Mouse (Mus musculus): Measurements from ENCODE around the gene Slc35g1. TPM values are rescaled to one million over a fixed set of nuclear protein-coding genes. Genes with fewer than 3 reads are reported as not detected.

Gene Slc35g1
- polyA plus RNA-seq, 1 experiment from 2014 or later, result 7.9 TPM

- no peak overlapping the region for H3K9ac ChIP-seq (ENCODE audit: low read length)
- H3K9me3 ChIP-seq (ENCODE audit: control insufficient read depth, low read length), result no peaks in the 10 kb centered on the region
- no peaks in the 10 kb centered on the region for H3K4me1 ChIP-seq (replicated peaks; ENCODE audit: control insufficient read depth, insufficient read depth, low read length)
- DNase-seq (ENCODE audit: low spot score) (peak; percentile 41), ATAC-seq (replicated peaks; ENCODE audit: low FRiP score, low TSS enrichment, low read depth) (no peak)
- H3K4me3 ChIP-seq (ENCODE audit: low read depth, low read length), result no peak overlapping the region
- H3K4me2 ChIP-seq (ENCODE audit: low read length), result no peak overlapping the region
- 86% methylated on average over 8 of the region's 8 CpGs for WGBS
- no peaks in the 10 kb centered on the region for H3K36me3 ChIP-seq (ENCODE audit: control insufficient read depth, insufficient read depth, low read length)
- no peak overlapping the region for H3K27ac ChIP-seq (ENCODE audit: low read depth)
- H3K27me3 ChIP-seq (replicated peaks; ENCODE audit: control insufficient read depth, insufficient read depth, low read length), result no peaks in the 10 kb centered on the region
Observed at GRCm38 (mm10) chr19:38356211-38356828, 39.5 kb upstream of the Slc35g1 start.

GRCm38 (mm10) chr19:38357956-38358623, 37.7 kb upstream of the Slc35g1 start:
- Histone ChIP-seq H3K36me3 (ENCODE audit: control insufficient read depth, insufficient read depth, low read length) (no peaks in the 10 kb centered on the region), H3K9ac (ENCODE audit: low read length) (no peak overlapping the region), H3K9me3 (ENCODE audit: control insufficient read depth, low read length) (no peaks in the 10 kb centered on the region), H3K27me3 (replicated peaks; ENCODE audit: control insufficient read depth, insufficient read depth, low read length) (no peaks in the 10 kb centered on the region), H3K4me1 (replicated peaks; ENCODE audit: control insufficient read depth, insufficient read depth, low read length) (no peaks in the 10 kb centered on the region), H3K4me3 (ENCODE audit: low read depth, low read length) (no peak overlapping the region), H3K4me2 (ENCODE audit: low read length) (no peak overlapping the region), H3K27ac (ENCODE audit: low read depth) (no peak overlapping the region)
- DNase-seq (ENCODE audit: low spot score) (peak; percentile 63), ATAC-seq (replicated peaks; ENCODE audit: low FRiP score, low TSS enrichment, low read depth) (no peak; the same call in 1 of the 2 replicates)
- WGBS, result 44% methylated on average over 9 of the region's 9 CpGs

GRCm38 (mm10) chr19:38359287-38359686, 36.5 kb upstream of the Slc35g1 start:
- H3K36me3 ChIP-seq (ENCODE audit: control insufficient read depth, insufficient read depth, low read length), result no peaks in the 10 kb centered on the region
- WGBS, result 73% methylated on average over 1 of the region's 1 CpGs
- H3K9me3 ChIP-seq (ENCODE audit: control insufficient read depth, low read length), result no peaks in the 10 kb centered on the region
- no peak overlapping the region for H3K4me3 ChIP-seq (ENCODE audit: low read depth, low read length)
- H3K9ac ChIP-seq (ENCODE audit: low read length), result no peak overlapping the region
- DNase-seq (ENCODE audit: low spot score) (peak; percentile 1), ATAC-seq (replicated peaks; ENCODE audit: low FRiP score, low TSS enrichment, low read depth) (no peak)
- no peak overlapping the region for H3K4me2 ChIP-seq (ENCODE audit: low read length)
- H3K27ac ChIP-seq (ENCODE audit: low read depth), result no peak overlapping the region
- no peaks in the 10 kb centered on the region; the same call in 1 of the 2 replicates for H3K4me1 ChIP-seq (replicated peaks; ENCODE audit: control insufficient read depth, insufficient read depth, low read length)
- no peaks in the 10 kb centered on the region for H3K27me3 ChIP-seq (replicated peaks; ENCODE audit: control insufficient read depth, insufficient read depth, low read length)

GRCm38 (mm10) chr19:38361850-38362249, 33.9 kb upstream of the Slc35g1 start:
- Histone ChIP-seq H3K36me3 (ENCODE audit: control insufficient read depth, insufficient read depth, low read length) (no peaks in the 10 kb centered on the region), H3K9ac (ENCODE audit: low read length) (no peak overlapping the region), H3K4me3 (ENCODE audit: low read depth, low read length) (no peak overlapping the region), H3K9me3 (ENCODE audit: control insufficient read depth, low read length) (no peaks in the 10 kb centered on the region), H3K4me1 (replicated peaks; ENCODE audit: control insufficient read depth, insufficient read depth, low read length) (no peaks in the 10 kb centered on the region; the same call in 1 of the 2 replicates), H3K27me3 (replicated peaks; ENCODE audit: control insufficient read depth, insufficient read depth, low read length) (no peaks in the 10 kb centered on the region), H3K27ac (ENCODE audit: low read depth) (no peak overlapping the region), H3K4me2 (ENCODE audit: low read length) (no peak overlapping the region)
- ATAC-seq (replicated peaks; ENCODE audit: low FRiP score, low TSS enrichment, low read depth) (no peak), DNase-seq (ENCODE audit: low spot score) (no peak)
- 91% methylated on average over 2 of the region's 2 CpGs for WGBS

GRCm38 (mm10) chr19:38363358-38363757, 32.4 kb upstream of the Slc35g1 start:
- Histone ChIP-seq H3K27ac (ENCODE audit: low read depth) (no peak overlapping the region), H3K4me2 (ENCODE audit: low read length) (no peak overlapping the region), H3K9me3 (ENCODE audit: control insufficient read depth, low read length) (no peaks in the 10 kb centered on the region), H3K4me1 (replicated peaks; ENCODE audit: control insufficient read depth, insufficient read depth, low read length) (no peaks in the 10 kb centered on the region; the same call in 1 of the 2 replicates), H3K4me3 (ENCODE audit: low read depth, low read length) (no peak overlapping the region), H3K9ac (ENCODE audit: low read length) (no peak overlapping the region), H3K27me3 (replicated peaks; ENCODE audit: control insufficient read depth, insufficient read depth, low read length) (no peaks in the 10 kb centered on the region), H3K36me3 (ENCODE audit: control insufficient read depth, insufficient read depth, low read length) (no peaks in the 10 kb centered on the region)
- DNase-seq (ENCODE audit: low spot score), result peak; percentile 31
- no peak for ATAC-seq (replicated peaks; ENCODE audit: low FRiP score, low TSS enrichment, low read depth)
- WGBS, result 70% methylated on average over 1 of the region's 1 CpGs

- no peaks in the 10 kb centered on the region for H3K27me3 ChIP-seq (replicated peaks; ENCODE audit: control insufficient read depth, insufficient read depth, low read length)
- no peaks in the 10 kb centered on the region for H3K36me3 ChIP-seq (ENCODE audit: control insufficient read depth, insufficient read depth, low read length)
- no peak overlapping the region for H3K9ac ChIP-seq (ENCODE audit: low read length)
- no peak overlapping the region for H3K4me2 ChIP-seq (ENCODE audit: low read length)
- DNase-seq (ENCODE audit: low spot score) (peak; percentile 49), ATAC-seq (replicated peaks; ENCODE audit: low FRiP score, low TSS enrichment, low read depth) (no peak)
- H3K4me3 ChIP-seq (ENCODE audit: low read depth, low read length), result no peak overlapping the region
- no peaks in the 10 kb centered on the region for H3K9me3 ChIP-seq (ENCODE audit: control insufficient read depth, low read length)
- WGBS, result 37% methylated on average over 6 of the region's 6 CpGs
- H3K4me1 ChIP-seq (replicated peaks; ENCODE audit: control insufficient read depth, insufficient read depth, low read length), result no peaks in the 10 kb centered on the region; the same call in 1 of the 2 replicates
- no peak overlapping the region for H3K27ac ChIP-seq (ENCODE audit: low read depth)
Observed at GRCm38 (mm10) chr19:38363879-38364659, 31.7 kb upstream of the Slc35g1 start.

- Histone ChIP-seq H3K27me3 (replicated peaks; ENCODE audit: control insufficient read depth, insufficient read depth, low read length) (no peaks in the 10 kb centered on the region), H3K4me1 (replicated peaks; ENCODE audit: control insufficient read depth, insufficient read depth, low read length) (no peaks in the 10 kb centered on the region; the same call in 1 of the 2 replicates), H3K27ac (ENCODE audit: low read depth) (no peak overlapping the region), H3K36me3 (ENCODE audit: control insufficient read depth, insufficient read depth, low read length) (no peaks in the 10 kb centered on the region), H3K4me2 (ENCODE audit: low read length) (no peak overlapping the region), H3K9me3 (ENCODE audit: control insufficient read depth, low read length) (no peaks in the 10 kb centered on the region), H3K9ac (ENCODE audit: low read length) (no peak overlapping the region), H3K4me3 (ENCODE audit: low read depth, low read length) (no peak overlapping the region)
- 35% methylated on average over 11 of the region's 11 CpGs for WGBS
- DNase-seq (ENCODE audit: low spot score) (peak; percentile 6), ATAC-seq (replicated peaks; ENCODE audit: low FRiP score, low TSS enrichment, low read depth) (no peak)
Observed at GRCm38 (mm10) chr19:38364939-38365614, 30.7 kb upstream of the Slc35g1 start.

- 0 out of 2 replicates have a peak, but pooled peaks have one; percentile 43 for ATAC-seq (replicated peaks; ENCODE audit: low FRiP score, low TSS enrichment, low read depth)
- H3K27me3 ChIP-seq (replicated peaks; ENCODE audit: control insufficient read depth, insufficient read depth, low read length), result no peaks in the 10 kb centered on the region
- H3K9ac ChIP-seq (ENCODE audit: low read length), result no peak overlapping the region
- H3K9me3 ChIP-seq (ENCODE audit: control insufficient read depth, low read length), result no peaks in the 10 kb centered on the region
- no peak overlapping the region for H3K27ac ChIP-seq (ENCODE audit: low read depth)
- WGBS, result 19% methylated on average over 11 of the region's 11 CpGs
- H3K36me3 ChIP-seq (ENCODE audit: control insufficient read depth, insufficient read depth, low read length), result no peaks in the 10 kb centered on the region
- peaks cover 4% of the 10 kb centered on the region; the same call in 1 of the 2 replicates for H3K4me1 ChIP-seq (replicated peaks; ENCODE audit: control insufficient read depth, insufficient read depth, low read length)
- no peak overlapping the region for H3K4me3 ChIP-seq (ENCODE audit: low read depth, low read length)
- H3K4me2 ChIP-seq (ENCODE audit: low read length), result no peak overlapping the region
- no peak for DNase-seq (ENCODE audit: low spot score)
Observed at GRCm38 (mm10) chr19:38372460-38373102, 23.2 kb upstream of the Slc35g1 start.
